Mouse (Mus musculus) CH12.LX (cell line): Measurements from ENCODE around the gene Ccdc86.

ENCODE experiments used
- CTCF ChIP-seq, 2 experiments: IDR thresholded peaks in 1 of 2; conservative IDR thresholded peaks in 1 of 2; 2 replicates each; pipeline ENCODE4 v1.5.1; 2011 to 2012; ENCODE audit warnings: low read depth in 2 of 2, low read length in 2 of 2, improper control_type of control experiment in 1 of 2, inconsistent platforms in 1 of 2, mild to moderate bottlenecking in 1 of 2, moderate library complexity in 1 of 2
- EP300 ChIP-seq: IDR thresholded peaks from 2 replicates; pipeline ENCODE4 v1.6.1; 2011; ENCODE audit warnings: low read length, improper control_type of control experiment
- ETS1 ChIP-seq: conservative IDR thresholded peaks from 2 replicates; pipeline ENCODE4 v1.6.1; 2012; ENCODE audit warnings: low read depth, mild to moderate bottlenecking, inconsistent platforms, low read length, improper control_type of control experiment, moderate library complexity
- GABPA ChIP-seq: IDR thresholded peaks from 2 replicates; pipeline ENCODE4 v1.6.1; 2012; ENCODE audit warnings: low read depth, low read length, improper control_type of control experiment, inconsistent platforms; ENCODE audit not compliant: insufficient replicate concordance
- JUND ChIP-seq: conservative IDR thresholded peaks from 2 replicates; pipeline ENCODE4 v1.6.1; 2011; ENCODE audit warnings: low read depth, low read length, improper control_type of control experiment
- MAZ ChIP-seq: IDR thresholded peaks from 2 replicates; pipeline ENCODE4 v1.6.1; 2012; ENCODE audit warnings: low read depth, mild to moderate bottlenecking, inconsistent platforms, low read length, improper control_type of control experiment, moderate library complexity
- MXI1 ChIP-seq: IDR thresholded peaks from 2 replicates; pipeline ENCODE4 v1.6.1; 2011; ENCODE audit warnings: mild to moderate bottlenecking, low read depth, low read length, improper control_type of control experiment
- POLR2A ChIP-seq: IDR thresholded peaks from 2 replicates; pipeline ENCODE4 v1.6.1; 2011; ENCODE audit warnings: low read depth, mild to moderate bottlenecking, improper control_type of control experiment, low read length
- RCOR1 ChIP-seq: conservative IDR thresholded peaks from 2 replicates; pipeline ENCODE4 v1.6.1; 2012; ENCODE audit warnings: low read depth, mild to moderate bottlenecking, inconsistent platforms, low read length, improper control_type of control experiment
- USF1 ChIP-seq: IDR thresholded peaks from 2 replicates; pipeline ENCODE4 v1.6.1; 2014; ENCODE audit warnings: low read depth, mild to moderate bottlenecking, inconsistent platforms, low read length, improper control_type of control experiment
- ZMIZ1 ChIP-seq: IDR thresholded peaks from 2 replicates; pipeline ENCODE4 v1.6.1; 2012; ENCODE audit warnings: low read depth, mild to moderate bottlenecking, inconsistent platforms, low read length, improper control_type of control experiment
- ZNF384 ChIP-seq: IDR thresholded peaks from 2 replicates; pipeline ENCODE4 v1.6.1; 2012; ENCODE audit warnings: low read depth, low read length, improper control_type of control experiment, inconsistent platforms

DNA sequence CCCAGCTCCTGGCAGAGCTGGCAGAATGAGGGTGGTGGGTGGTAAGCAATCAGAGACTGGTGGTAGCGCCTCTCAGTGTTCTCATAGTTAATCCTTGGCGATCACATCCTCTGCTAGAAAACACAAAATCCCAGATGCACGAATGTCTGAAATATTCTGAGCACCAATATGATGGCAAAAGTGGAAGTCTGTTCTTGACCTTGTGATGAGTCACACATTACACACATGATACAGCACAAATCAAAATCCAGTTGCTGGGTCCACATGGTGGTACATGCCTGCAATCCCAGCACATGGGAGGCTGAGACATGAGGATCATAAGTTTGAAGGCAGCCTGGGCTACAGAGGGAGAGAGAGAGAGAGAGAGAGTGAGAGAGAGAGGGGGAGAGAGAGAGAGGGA, 28.0 kb downstream of the Ccdc86 start:
- TF ChIP-seq ZNF384: no peak
- no peak for TF ChIP-seq ETS1
- TF ChIP-seq POLR2A: no peak
- no peak for TF ChIP-seq CTCF (conservative IDR thresholded peaks at IDR 0.05 in 1 of 2, IDR thresholded peaks at IDR 0.05 in 1 of 2; ENCODE audit: low read depth in 2 of 2, low read length in 2 of 2)
- no peak for TF ChIP-seq MXI1
- no peak for TF ChIP-seq JUND
- no peak for TF ChIP-seq ZMIZ1
- TF ChIP-seq USF1: no peak
- TF ChIP-seq GABPA: no peak
- no peak for TF ChIP-seq MAZ
- TF ChIP-seq EP300: no peak
- no peak for TF ChIP-seq RCOR1
